Mouse (Mus musculus): ENCODE measurements around the gene Ccdc33. TPM values are rescaled to one million over a fixed set of nuclear protein-coding genes. Genes with fewer than 3 reads are reported as not detected.

Gene Ccdc33
- total and polyA plus RNA-seq, 3 experiments, result 0.21 to 1.0 TPM; not detected in 1

GRCm38 (mm10) chr9:58085074-58085473 lies 33.5 kb downstream of the Ccdc33 start:
- dilution Hi-C loops (cut with MboI; ENCODE audit: extremely low pct_ligation_motif_present, extremely low pct_unique_long_range_greater_than_20kb, low sequenced_read_pairs) (no loop called here), in situ Hi-C loops (cut with MboI; ENCODE audit: low pct_ligation_motif_present, low pct_unique_long_range_greater_than_20kb, low sequenced_read_pairs) (no loop called here)
- H3K79me2 ChIP-seq (replicated peaks; ENCODE audit: control insufficient read depth, extremely low read depth, insufficient read depth, poor library complexity, severe bottlenecking), result no peaks in the 10 kb centered on the region
- no peak overlapping the region for H3K4me2 ChIP-seq (ENCODE audit: insufficient read depth, low read depth, poor library complexity, severe bottlenecking)
- TF ChIP-seq MAZ (IDR thresholded peaks at IDR 0.05; ENCODE audit: low read depth, low read length), result no peak
- TF ChIP-seq MAFK (IDR thresholded peaks at IDR 0.05; ENCODE audit: insufficient replicate concordance, low read length), result no peak
- TF ChIP-seq MEF2A (IDR thresholded peaks at IDR 0.05; ENCODE audit: borderline replicate concordance, low read depth, low read length), result no peak
- TF ChIP-seq ZC3H11A (IDR thresholded peaks at IDR 0.05; ENCODE audit: low read depth, low read length), result no peak
- TF ChIP-seq EP300 (IDR thresholded peaks at IDR 0.05; ENCODE audit: low read length), result no peak
- TF ChIP-seq KAT2A (IDR thresholded peaks at IDR 0.05; ENCODE audit: insufficient replicate concordance, low read length), result no peak
- no peak for TF ChIP-seq RCOR1 (conservative IDR thresholded peaks at IDR 0.05; ENCODE audit: low read depth, low read length)
- TF ChIP-seq ZNF384 (IDR thresholded peaks at IDR 0.05; ENCODE audit: low read depth, low read length), result no peak
- TF ChIP-seq UBTF (IDR thresholded peaks at IDR 0.05; ENCODE audit: low read depth, low read length), result no peak
- no peak for TF ChIP-seq CTCF (conservative IDR thresholded peaks at IDR 0.05 in 1 of 2, IDR thresholded peaks at IDR 0.05 in 1 of 2; ENCODE audit: low read depth in 2 of 2, low read length in 2 of 2)
- no peak for TF ChIP-seq MYC (IDR thresholded peaks at IDR 0.05; ENCODE audit: low read depth, low read length)
- TF ChIP-seq SIN3A (IDR thresholded peaks at IDR 0.05; ENCODE audit: low read length), result no peak
- TF ChIP-seq CHD1 (IDR thresholded peaks at IDR 0.05; ENCODE audit: low read depth, low read length), result no peak
- TF ChIP-seq RAD21 (IDR thresholded peaks at IDR 0.05; ENCODE audit: low read depth, low read length), result no peak
- TF ChIP-seq ELF1 (IDR thresholded peaks at IDR 0.05; ENCODE audit: low read depth, low read length), result no peak
- H3K36me3 ChIP-seq (replicated peaks in 1 of 2; ENCODE audit: control insufficient read depth in 1 of 2, insufficient read depth in 1 of 2, low read length in 1 of 2), result no peaks in the 10 kb centered on the region
- no peak overlapping the region for H3K4me3 ChIP-seq (replicated peaks in 1 of 3; ENCODE audit: low read depth in 2 of 3, low read length in 2 of 3, poor library complexity in 1 of 3)
- H3K9ac ChIP-seq (ENCODE audit: insufficient read depth, low read depth), result no peak overlapping the region
- DNase-seq (ENCODE audit: extremely low read depth), result no peak
- peaks cover 0 to 12% of the 10 kb centered on the region in 2 experiments; a peak in 2 of 4 replicates for H3K4me1 ChIP-seq (ENCODE audit: control insufficient read depth in 1 of 2, insufficient read depth in 2 of 2)
- H3K27me3 ChIP-seq (replicated peaks), result peaks cover 17% of the 10 kb centered on the region
- H3K9me3 ChIP-seq (replicated peaks; ENCODE audit: low read length), result no peaks in the 10 kb centered on the region
- H3K27ac ChIP-seq (ENCODE audit: insufficient read depth, low read depth), result no peak overlapping the region

GRCm38 (mm10) chr9:58084586-58084985 lies 34.0 kb downstream of the Ccdc33 start:
- H3K36me3 ChIP-seq (replicated peaks in 1 of 2; ENCODE audit: control insufficient read depth in 1 of 2, insufficient read depth in 1 of 2, low read length in 1 of 2), result no peaks in the 10 kb centered on the region
- in situ Hi-C loops (cut with MboI; ENCODE audit: low pct_ligation_motif_present, low pct_unique_long_range_greater_than_20kb, low sequenced_read_pairs), result no loop called here
- DNase-seq (ENCODE audit: extremely low read depth), result no peak
- no peaks in the 10 kb centered on the region for H3K9me3 ChIP-seq (replicated peaks; ENCODE audit: low read length)
- no peak overlapping the region for H3K4me2 ChIP-seq (ENCODE audit: insufficient read depth, low read depth, poor library complexity, severe bottlenecking)
- peaks cover 16% of the 10 kb centered on the region for H3K27me3 ChIP-seq (replicated peaks)
- H3K27ac ChIP-seq (ENCODE audit: insufficient read depth, low read depth), result no peak overlapping the region
- H3K4me1 ChIP-seq (ENCODE audit: control insufficient read depth in 1 of 2, insufficient read depth in 2 of 2), result peaks cover 0 to 12% of the 10 kb centered on the region in 2 experiments; a peak in 2 of 4 replicates
- no peak overlapping the region for H3K4me3 ChIP-seq (replicated peaks in 1 of 3; ENCODE audit: low read depth in 2 of 3, low read length in 2 of 3, poor library complexity in 1 of 3)
- dilution Hi-C loops (cut with MboI; ENCODE audit: extremely low pct_ligation_motif_present, extremely low pct_unique_long_range_greater_than_20kb, low sequenced_read_pairs), result no loop called here
- no peaks in the 10 kb centered on the region for H3K79me2 ChIP-seq (replicated peaks; ENCODE audit: control insufficient read depth, extremely low read depth, insufficient read depth, poor library complexity, severe bottlenecking)
- H3K9ac ChIP-seq (ENCODE audit: insufficient read depth, low read depth), result no peak overlapping the region
- TF ChIP-seq PAX5 (IDR thresholded peaks at IDR 0.05; ENCODE audit: low read length) (no peak), SMC3 (IDR thresholded peaks at IDR 0.05; ENCODE audit: low read depth, low read length) (no peak), CHD2 (IDR thresholded peaks at IDR 0.05; ENCODE audit: low read length) (no peak), POLR2A (IDR thresholded peaks at IDR 0.05; ENCODE audit: low read depth, low read length) (no peak), ZNF384 (IDR thresholded peaks at IDR 0.05; ENCODE audit: low read depth, low read length) (no peak), RAD21 (IDR thresholded peaks at IDR 0.05; ENCODE audit: low read depth, low read length) (no peak), GABPA (IDR thresholded peaks at IDR 0.05; ENCODE audit: insufficient replicate concordance, low read depth, low read length) (no peak), ETS1 (conservative IDR thresholded peaks at IDR 0.05; ENCODE audit: low read depth, low read length) (no peak), NELFE (IDR thresholded peaks at IDR 0.05; ENCODE audit: low read depth, low read length) (no peak), E2F4 (IDR thresholded peaks at IDR 0.05; ENCODE audit: insufficient replicate concordance, low read depth, low read length) (no peak), ZMIZ1 (IDR thresholded peaks at IDR 0.05; ENCODE audit: low read depth, low read length) (no peak), CTCF (conservative IDR thresholded peaks at IDR 0.05 in 1 of 2, IDR thresholded peaks at IDR 0.05 in 1 of 2; ENCODE audit: low read depth in 2 of 2, low read length in 2 of 2) (no peak)

Measured in CH12.LX (cell line).